Mouse (Mus musculus) olfactory bulb, adult 2 months (tissue): ENCODE results near the gene Crybg2. TPM values are rescaled to one million over a fixed set of nuclear protein-coding genes. Genes with fewer than 3 reads are reported as not detected.

ENCODE experiments used
- H3K27ac ChIP-seq: fragments of 200-500 bp; 2 replicates; pipeline ENCODE4 v1.5.1; 2012; ENCODE audit warnings: low read depth, low read length; ENCODE audit not compliant: insufficient read depth
- H3K4me1 ChIP-seq: fragments of 200-500 bp; 2 replicates; pipeline ENCODE4 v1.6.1; 2012; ENCODE audit warnings: low read length; ENCODE audit not compliant: control insufficient read depth, insufficient read depth
- H3K4me3 ChIP-seq: fragments of 200-500 bp; 2 replicates; pipeline ENCODE4 v1.5.1; 2012; ENCODE audit warnings: mild to moderate bottlenecking, low read depth, low read length, moderate library complexity; ENCODE audit not compliant: insufficient read depth
- CTCF ChIP-seq: fragments of 200-500 bp; IDR thresholded peaks from 2 replicates; pipeline ENCODE4 v1.5.1; 2012; ENCODE audit warnings: low read depth, mild to moderate bottlenecking, low read length, moderate library complexity; ENCODE audit not compliant: insufficient read depth
- POLR2A ChIP-seq: fragments of 200-500 bp; IDR thresholded peaks from 2 replicates; pipeline ENCODE4 v1.6.1; 2012; ENCODE audit warnings: mild to moderate bottlenecking, low read depth, low read length, moderate library complexity; ENCODE audit not compliant: insufficient read depth
- WGBS: fragments of 180-500 bp; shearing (Covaris S2); methylation state at CpG from one replicate; pipeline ENCODE4 v1.1.7; 2018; 5-methylcytosine and 5-hydroxymethylcytosine counted together
- polyA plus RNA-seq: library from polyadenylated mRNA; stranded (reverse); fragments of >200 nt; gene quantifications from 2 replicates; pipeline ENCODE4 v1.2.4, GENCODE M21; 2012; ENCODE audit warnings: low replicate concordance; ENCODE audit not compliant: missing spikeins, insufficient read depth, insufficient read length

Gene Crybg2
- polyA plus RNA-seq, 1 experiment, result not detected

GRCm38 (mm10) chr4:134067833-134068544, 7.4 kb downstream of the Crybg2 start:
- TF ChIP-seq POLR2A (no peak), CTCF (no peak)
- 87% methylated on average over 7 of the region's 7 CpGs for WGBS
- Histone ChIP-seq H3K4me1 (peaks cover 23% of the 10 kb centered on the region), H3K4me3 (no peak overlapping the region), H3K27ac (no peak overlapping the region)

- Histone ChIP-seq H3K4me3 (no peak overlapping the region), H3K27ac (no peak overlapping the region), H3K4me1 (peaks cover 23% of the 10 kb centered on the region)
- WGBS, result 93% methylated on average over 4 of the region's 4 CpGs
- TF ChIP-seq CTCF (no peak), POLR2A (no peak)
Observed at GRCm38 (mm10) chr4:134068793-134069580, 8.4 kb downstream of the Crybg2 start.

- Histone ChIP-seq H3K27ac (no peak overlapping the region), H3K4me3 (no peak overlapping the region), H3K4me1 (peaks cover 17% of the 10 kb centered on the region)
- 27% methylated on average over 3 of the region's 3 CpGs for WGBS
- TF ChIP-seq POLR2A, result no peak
- peak; percentile 34; the same call in 1 of the 2 replicates for TF ChIP-seq CTCF
Observed at GRCm38 (mm10) chr4:134078694-134079093, 18.1 kb downstream of the Crybg2 start.

DNA sequence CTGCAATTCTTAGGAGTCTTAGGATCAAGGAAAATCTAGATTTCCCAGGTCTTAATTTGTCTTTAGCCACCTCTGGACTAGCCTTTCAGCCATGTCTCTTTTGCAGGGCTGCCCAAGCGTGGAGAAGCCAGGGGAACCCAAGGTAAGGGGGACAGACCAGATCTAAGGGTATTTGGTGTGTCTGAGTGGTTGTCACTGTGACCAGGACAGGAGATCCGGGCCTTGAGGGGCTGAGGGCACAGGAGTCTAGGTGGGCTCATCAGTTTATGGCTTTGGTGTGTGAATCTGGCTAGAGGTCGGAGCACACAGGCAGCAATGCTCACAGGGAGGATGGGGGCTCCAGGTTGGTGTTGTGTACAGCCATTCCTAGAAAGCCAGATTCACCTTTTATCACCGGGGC, 20.1 kb downstream of the Crybg2 start:
- peaks cover 17% of the 10 kb centered on the region for H3K4me1 ChIP-seq
- no peak for TF ChIP-seq POLR2A
- TF ChIP-seq CTCF, result no peak
- H3K4me3 ChIP-seq, result no peak overlapping the region
- 90% methylated on average over 4 of the region's 4 CpGs for WGBS
- no peak overlapping the region for H3K27ac ChIP-seq

GRCm38 (mm10) chr4:134081730-134082386, 21.2 kb downstream of the Crybg2 start:
- TF ChIP-seq POLR2A, result no peak
- no peak for TF ChIP-seq CTCF
- WGBS, result 1% methylated on average over 41 of the region's 41 CpGs
- Histone ChIP-seq H3K4me1 (peaks cover 17% of the 10 kb centered on the region), H3K4me3 (peak overlapping the region; percentile 37), H3K27ac (no peak overlapping the region)

- no peak overlapping the region for H3K27ac ChIP-seq
- no peak for TF ChIP-seq POLR2A
- TF ChIP-seq CTCF, result no peak
- no peak overlapping the region for H3K4me3 ChIP-seq
- peaks cover 17% of the 10 kb centered on the region for H3K4me1 ChIP-seq
- 11% methylated on average over 7 of the region's 7 CpGs for WGBS
Observed at GRCm38 (mm10) chr4:134082460-134082859, 21.8 kb downstream of the Crybg2 start.

GRCm38 (mm10) chr4:134084999-134085398, 24.4 kb downstream of the Crybg2 start:
- WGBS, result 92% methylated on average over 4 of the region's 4 CpGs
- TF ChIP-seq CTCF, result no peak
- TF ChIP-seq POLR2A, result no peak
- Histone ChIP-seq H3K4me1 (peaks cover 13% of the 10 kb centered on the region), H3K4me3 (no peak overlapping the region), H3K27ac (no peak overlapping the region)

GRCm38 (mm10) chr4:134087412-134087811, 26.8 kb downstream of the Crybg2 start:
- Histone ChIP-seq H3K4me1 (peaks cover 2% of the 10 kb centered on the region), H3K4me3 (no peak overlapping the region), H3K27ac (no peak overlapping the region)
- no peak for TF ChIP-seq POLR2A
- WGBS, result 40% methylated on average over 7 of the region's 7 CpGs

DNA sequence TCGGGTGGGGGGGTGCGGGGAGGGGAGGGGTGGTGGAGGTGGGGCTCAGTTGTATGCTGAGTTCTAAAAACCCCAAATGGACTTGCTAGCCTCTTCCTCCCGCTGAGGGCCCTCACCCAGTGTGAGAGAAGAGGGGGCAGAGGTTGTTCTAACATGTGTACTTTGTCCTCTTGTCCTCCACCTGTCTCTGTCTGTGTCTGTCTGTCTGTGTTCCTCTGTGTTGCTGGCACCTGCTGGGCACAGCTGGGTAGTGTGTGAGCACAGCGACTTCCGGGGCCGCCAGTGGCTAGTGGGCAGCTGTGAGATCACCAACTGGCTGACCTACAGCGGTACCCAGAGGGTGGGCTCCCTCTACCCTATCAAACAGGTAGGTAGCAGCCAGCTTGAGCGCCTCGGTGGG, 28.4 kb downstream of the Crybg2 start:
- H3K4me1 ChIP-seq, result no peaks in the 10 kb centered on the region
- TF ChIP-seq CTCF (no peak), POLR2A (no peak)
- no peak overlapping the region for H3K27ac ChIP-seq
- H3K4me3 ChIP-seq, result no peak overlapping the region
- WGBS, result 80% methylated on average over 9 of the region's 9 CpGs
